Mouse (Mus musculus): ENCODE data around the gene Mvb12a.

The Mvb12a gene

GRCm38 (mm10) chr8:71567587-71567986, 24.9 kb downstream of the Mvb12a start:
- DNase-seq, result no peak

GRCm38 (mm10) chr8:71568387-71568937, 25.7 kb downstream of the Mvb12a start, which contains the start of gene Slc27a1:
Slc27a1 (plus strand) TSS chr8:71568882.
- peak; percentile 92 for DNase-seq

GRCm38 (mm10) chr8:71568941-71569340, 26.2 kb downstream of the Mvb12a start:
- DNase-seq, result no peak

GRCm38 (mm10) chr8:71569366-71570290, 26.9 kb downstream of the Mvb12a start:
- peak; percentile 97 for DNase-seq

GRCm38 (mm10) chr8:71570291-71570954, 27.7 kb downstream of the Mvb12a start:
- peak; percentile 98 for DNase-seq

- DNase-seq, result no peak
Measured at GRCm38 (mm10) chr8:71572077-71572476, 29.4 kb downstream of the Mvb12a start.

GRCm38 (mm10) chr8:71572847-71573633, 30.3 kb downstream of the Mvb12a start:
- peak; percentile 79 for DNase-seq

- no peak for DNase-seq
Measured at GRCm38 (mm10) chr8:71574426-71574825, 31.7 kb downstream of the Mvb12a start.

- DNase-seq, result no peak
Measured at GRCm38 (mm10) chr8:71575020-71575419, 32.3 kb downstream of the Mvb12a start.

- DNase-seq, result no peak
Measured at GRCm38 (mm10) chr8:71577856-71578387, 35.2 kb downstream of the Mvb12a start.

- DNase-seq, result no peak
Measured at GRCm38 (mm10) chr8:71579009-71579408, 36.3 kb downstream of the Mvb12a start.

GRCm38 (mm10) chr8:71579476-71579875, 36.8 kb downstream of the Mvb12a start:
- no peak for DNase-seq

GRCm38 (mm10) chr8:71580201-71580600, 37.5 kb downstream of the Mvb12a start:
- DNase-seq, result no peak

- peak; percentile 69 for DNase-seq
Measured at GRCm38 (mm10) chr8:71586891-71587290, 44.2 kb downstream of the Mvb12a start.

GRCm38 (mm10) chr8:71588762-71589161, 46.0 kb downstream of the Mvb12a start:
- DNase-seq, result no peak

GRCm38 (mm10) chr8:71591017-71591416, 48.3 kb downstream of the Mvb12a start:
- no peak for DNase-seq

- DNase-seq, result peak; percentile 97
Measured at GRCm38 (mm10) chr8:71591471-71592373, 49.0 kb downstream of the Mvb12a start, which contains the start of gene Pgls. Pgls (plus strand) TSS chr8:71592176.

GRCm38 (mm10) chr8:71592374-71593170, 49.9 kb downstream of the Mvb12a start:
- peak; percentile 90 for DNase-seq

- peak; percentile 29 for DNase-seq
Measured at GRCm38 (mm10) chr8:71593556-71594323, 51.0 kb downstream of the Mvb12a start.

GRCm38 (mm10) chr8:71594324-71594722, 51.6 kb downstream of the Mvb12a start:
- DNase-seq, result no peak
